Mouse (Mus musculus): Measurements from ENCODE around the gene Tmed4. TPM values are rescaled to one million over a fixed set of nuclear protein-coding genes. Genes with fewer than 3 reads are reported as not detected.

The Tmed4 gene
- polyA plus RNA-seq, 1 experiment from 2014 or later, result 132 TPM

DNA sequence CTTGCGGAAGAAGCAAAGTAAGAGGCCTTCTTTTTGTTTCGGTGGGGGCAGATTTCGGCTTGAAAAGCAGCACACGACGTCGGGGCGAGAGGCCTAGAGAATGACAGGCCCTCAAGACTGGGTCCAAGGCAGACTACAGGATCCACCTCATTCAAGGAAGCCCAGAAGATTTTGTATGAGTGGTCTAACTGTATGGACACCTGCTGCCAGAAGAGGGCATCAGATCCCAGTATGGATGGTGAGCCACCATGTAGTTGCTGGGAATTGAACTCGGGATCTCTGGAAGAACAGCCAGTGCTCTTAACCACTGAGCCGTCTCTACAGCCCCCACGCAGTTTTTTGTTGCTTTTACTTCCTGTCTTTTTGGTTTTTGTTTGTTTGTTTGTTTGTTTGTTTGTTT, 52.5 kb downstream of the Tmed4 start:
- Histone ChIP-seq H3K27ac (ENCODE audit: low read depth, low read length) (no peak overlapping the region), H3K4me3 (ENCODE audit: low read length) (no peak overlapping the region), H3K4me1 (ENCODE audit: control insufficient read depth, insufficient read depth, low read length) (no peaks in the 10 kb centered on the region), H3K4me2 (replicated peaks; ENCODE audit: low read depth, low read length) (no peak overlapping the region), H3K27me3 (ENCODE audit: control insufficient read depth, insufficient read depth, low read length) (no peaks in the 10 kb centered on the region), H3K9me3 (ENCODE audit: control insufficient read depth, low read length) (no peaks in the 10 kb centered on the region), H3K9ac (ENCODE audit: low read depth, low read length) (no peak overlapping the region), H3K36me3 (ENCODE audit: control insufficient read depth, insufficient read depth, low read length) (no peaks in the 10 kb centered on the region)
- ATAC-seq (ENCODE audit: low FRiP score, low TSS enrichment), result no peak
- 92% methylated on average over 10 of the region's 10 CpGs for WGBS

Other genes with a start within 250 kb of the Tmed4 start
- 4.2 and 4.4 TPM in 2 replicates for gene Camk2b, start 208.5 kb downstream of the Tmed4 start, polyA plus RNA-seq (2014; fragmentation: Nextera tagmentation; extraction: Ambion mirVana)
- 0.74 and 0.89 TPM in 2 replicates for gene A730071L15Rik, start 74.8 kb downstream of the Tmed4 start, polyA plus RNA-seq (2014; fragmentation: Nextera tagmentation; extraction: Ambion mirVana)
- gene Nudcd3, start 74.5 kb downstream of the Tmed4 start, polyA plus RNA-seq (2014; fragmentation: Nextera tagmentation; extraction: Ambion mirVana), result 32.7 and 36.0 TPM in 2 replicates
- gene Npc1l1, start 44.7 kb downstream of the Tmed4 start, polyA plus RNA-seq (2014; fragmentation: Nextera tagmentation; extraction: Ambion mirVana), result 0.05 and 0.11 TPM in 2 replicates
- 80.7 and 112 TPM in 2 replicates for gene Ddx56, start 7.1 kb downstream of the Tmed4 start, polyA plus RNA-seq (2014; fragmentation: Nextera tagmentation; extraction: Ambion mirVana)
- gene Ogdh, start 16.8 kb upstream of the Tmed4 start, polyA plus RNA-seq (2014; fragmentation: Nextera tagmentation; extraction: Ambion mirVana), result 46.8 and 108 TPM in 2 replicates
- 11.0 and 14.6 TPM in 2 replicates for gene Zmiz2, start 114.2 kb upstream of the Tmed4 start, polyA plus RNA-seq (2014; fragmentation: Nextera tagmentation; extraction: Ambion mirVana)
- gene Ppia, start 140.6 kb upstream of the Tmed4 start, polyA plus RNA-seq (2014; fragmentation: Nextera tagmentation; extraction: Ambion mirVana), result 6,047 and 7,558 TPM in 2 replicates
- 654 and 761 TPM in 2 replicates for gene H2afv, start 169.6 kb upstream of the Tmed4 start, polyA plus RNA-seq (2014; fragmentation: Nextera tagmentation; extraction: Ambion mirVana)
- gene Purb, start 201.0 kb upstream of the Tmed4 start, polyA plus RNA-seq (2014; fragmentation: Nextera tagmentation; extraction: Ambion mirVana), result 28.1 and 29.5 TPM in 2 replicates
- 0.57 and 0.60 TPM in 2 replicates for gene Myo1g, start 246.1 kb upstream of the Tmed4 start, polyA plus RNA-seq (2014; fragmentation: Nextera tagmentation; extraction: Ambion mirVana)